Mouse (Mus musculus) megakaryocyte, embryonic 14.5 days (primary cell): ENCODE measurements around the gene Larp1.

Source experiments
- FLI1 ChIP-seq: IDR thresholded peaks from 2 replicates; pipeline ENCODE4 v1.6.1; 2012; ENCODE audit warnings: low read length, inconsistent platforms, mixed read lengths
- GATA1 ChIP-seq: IDR thresholded peaks from 3 replicates; pipeline ENCODE4 v1.6.1; 2012; ENCODE audit warnings: mixed read lengths, low read length, inconsistent platforms, borderline replicate concordance

- no peak for TF ChIP-seq GATA1
- TF ChIP-seq FLI1 = no peak
Observed at GRCm38 (mm10) chr11:58003126-58003525, 5.7 kb upstream of the Larp1 start.
